Mouse (Mus musculus) embryonic facial prominence, embryonic 14.5 days (tissue): ENCODE data around the gene Tbrg4. TPM values are rescaled to one million over a fixed set of nuclear protein-coding genes. Genes with fewer than 3 reads are reported as not detected.
A peak's percentile ranks its signal among the peaks of the same experiment; 100 is the strongest.

Experiments
- ATAC-seq: fragments of 200-750 bp; cut with Nextera tagmentation; 2 replicates; pipeline ENCODE4 v1.8.0; 2017; ENCODE audit warnings: low read depth, moderate number of reproducible peaks, moderate TSS enrichment
- DNase-seq: peaks from one replicate; pipeline ENCODE4 v3.0.0-alpha.2; 2015; ENCODE audit warnings: low spot score
- H3K27ac ChIP-seq: fragments of 300-500 bp; sonication (generic); replicated peaks from 2 replicates; pipeline ENCODE4 v1.5.1; 2014; ENCODE audit warnings: low read depth, mild to moderate bottlenecking, low read length, moderate library complexity
- H3K27me3 ChIP-seq: fragments of 300-500 bp; sonication (generic); replicated peaks from 2 replicates; pipeline ENCODE4 v1.6.1; 2014; ENCODE audit warnings: low read length; ENCODE audit not compliant: control insufficient read depth, insufficient read depth
- H3K36me3 ChIP-seq: fragments of 300-500 bp; sonication (generic); 2 replicates; pipeline ENCODE4 v1.6.1; 2014; ENCODE audit warnings: low read length, mixed read lengths; ENCODE audit not compliant: control insufficient read depth, insufficient read depth
- H3K4me1 ChIP-seq: fragments of 300-500 bp; sonication (generic); 2 replicates; pipeline ENCODE4 v1.6.1; 2014; ENCODE audit warnings: antibody characterized with exemption, low read length; ENCODE audit not compliant: control insufficient read depth, insufficient read depth
- H3K4me2 ChIP-seq: fragments of 300-500 bp; sonication (generic); 2 replicates; pipeline ENCODE4 v1.6.1; 2014; ENCODE audit warnings: low read depth, mild to moderate bottlenecking, low read length, moderate library complexity, mixed read lengths
- H3K4me3 ChIP-seq: fragments of 300-500 bp; sonication (generic); 2 replicates; pipeline ENCODE4 v1.5.1; 2014; ENCODE audit warnings: low read depth, mild to moderate bottlenecking, low read length
- H3K9ac ChIP-seq: fragments of 300-500 bp; sonication (generic); 2 replicates; pipeline ENCODE4 v1.6.1; 2014; ENCODE audit warnings: low read depth, mild to moderate bottlenecking, low read length, moderate library complexity, mixed read lengths
- H3K9me3 ChIP-seq: fragments of 300-500 bp; sonication (generic); 2 replicates; pipeline ENCODE4 v1.6.1; 2016; ENCODE audit warnings: low read length; ENCODE audit not compliant: control insufficient read depth
- WGBS: fragments of 180-500 bp; shearing (Covaris S2); extraction: QIAGEN DNeasy Blood & Tissue Kit; methylation state at CpG from one replicate; pipeline ENCODE4 v1.1.7; 2014; 5-methylcytosine and 5-hydroxymethylcytosine counted together
- polyA plus RNA-seq: library from polyadenylated mRNA; unstranded; fragments of >200 nt; fragmentation: Nextera tagmentation; extraction: Ambion mirVana; gene quantifications from 2 replicates; pipeline ENCODE4 v1.2.1, GENCODE M21; 2014

The Tbrg4 gene
- polyA plus RNA-seq, 1 experiment from 2014 or later: 33.7 TPM

GRCm38 (mm10) chr11:6579361-6579760 is 46.5 kb downstream of the Tbrg4 start:
- WGBS: 86% methylated on average over 7 of the region's 7 CpGs
- no peak for ATAC-seq
- H3K4me3 ChIP-seq: no peak overlapping the region
- DNase-seq: no peak
- H3K9me3 ChIP-seq: no peaks in the 10 kb centered on the region
- peaks cover 14% of the 10 kb centered on the region for H3K36me3 ChIP-seq
- H3K27ac ChIP-seq: no peak overlapping the region
- H3K4me1 ChIP-seq: no peaks in the 10 kb centered on the region
- no peak overlapping the region for H3K9ac ChIP-seq
- no peak overlapping the region for H3K4me2 ChIP-seq
- H3K27me3 ChIP-seq: no peaks in the 10 kb centered on the region

GRCm38 (mm10) chr11:6576151-6576550 is 49.7 kb downstream of the Tbrg4 start:
- H3K27ac ChIP-seq: no peak overlapping the region
- no peak overlapping the region for H3K4me3 ChIP-seq
- DNase-seq (no peak), ATAC-seq (no peak)
- peaks cover 40% of the 10 kb centered on the region for H3K36me3 ChIP-seq
- no peaks in the 10 kb centered on the region for H3K9me3 ChIP-seq
- 87% methylated on average over 3 of the region's 3 CpGs for WGBS
- no peaks in the 10 kb centered on the region for H3K4me1 ChIP-seq
- H3K9ac ChIP-seq: no peak overlapping the region
- no peak overlapping the region for H3K4me2 ChIP-seq
- no peaks in the 10 kb centered on the region for H3K27me3 ChIP-seq

GRCm38 (mm10) chr11:6569410-6569777 is 56.5 kb downstream of the Tbrg4 start:
- Histone ChIP-seq H3K4me1 (0 out of 2 replicates have a peak, but pooled peaks cover 4% of the 10 kb centered on the region), H3K27ac (no peak overlapping the region), H3K4me2 (no peak overlapping the region), H3K36me3 (peaks cover 29% of the 10 kb centered on the region; the same call in 1 of the 2 replicates), H3K9me3 (no peaks in the 10 kb centered on the region), H3K9ac (no peak overlapping the region), H3K4me3 (no peak overlapping the region), H3K27me3 (no peaks in the 10 kb centered on the region)
- WGBS: 54% methylated on average over 3 of the region's 3 CpGs
- ATAC-seq (no peak), DNase-seq (no peak)

- Histone ChIP-seq H3K27me3 (no peaks in the 10 kb centered on the region), H3K36me3 (peaks cover 27% of the 10 kb centered on the region; the same call in 1 of the 2 replicates), H3K4me2 (no peak overlapping the region), H3K4me3 (no peak overlapping the region), H3K27ac (no peak overlapping the region), H3K4me1 (0 out of 2 replicates have a peak, but pooled peaks cover 4% of the 10 kb centered on the region), H3K9me3 (no peaks in the 10 kb centered on the region), H3K9ac (no peak overlapping the region)
- DNase-seq (peak; percentile 21), ATAC-seq (no peak; the same call in 1 of the 2 replicates)
- WGBS: 58% methylated on average over 11 of the region's 11 CpGs
Observed at GRCm38 (mm10) chr11:6568584-6569409, 57.1 kb downstream of the Tbrg4 start.

GRCm38 (mm10) chr11:6567951-6568350 is 57.9 kb downstream of the Tbrg4 start:
- 86% methylated on average over 8 of the region's 8 CpGs for WGBS
- Histone ChIP-seq H3K9me3 (no peaks in the 10 kb centered on the region), H3K4me3 (no peak overlapping the region), H3K36me3 (peaks cover 23% of the 10 kb centered on the region), H3K9ac (no peak overlapping the region), H3K27me3 (no peaks in the 10 kb centered on the region), H3K27ac (no peak overlapping the region), H3K4me1 (0 out of 2 replicates have a peak, but pooled peaks cover 4% of the 10 kb centered on the region), H3K4me2 (no peak overlapping the region)
- ATAC-seq (no peak), DNase-seq (no peak)

GRCm38 (mm10) chr11:6566496-6566895 is 59.4 kb downstream of the Tbrg4 start:
- ATAC-seq (no peak), DNase-seq (no peak)
- Histone ChIP-seq H3K4me3 (no peak overlapping the region), H3K4me2 (no peak overlapping the region), H3K27ac (no peak overlapping the region), H3K9ac (no peak overlapping the region), H3K9me3 (no peaks in the 10 kb centered on the region), H3K27me3 (no peaks in the 10 kb centered on the region), H3K36me3 (peaks cover 9% of the 10 kb centered on the region), H3K4me1 (0 out of 2 replicates have a peak, but pooled peaks cover 5% of the 10 kb centered on the region)
- WGBS: 81% methylated on average over 4 of the region's 4 CpGs

Other genes with a start within 250 kb of the Tbrg4 start
- gene Zmiz2, start 237.0 kb downstream of the Tbrg4 start, polyA plus RNA-seq: 11.2 and 12.4 TPM in 2 replicates
- 4,672 and 4,857 TPM in 2 replicates for gene Ppia, start 210.6 kb downstream of the Tbrg4 start, polyA plus RNA-seq
- 428 and 463 TPM in 2 replicates for gene H2afv, start 181.6 kb downstream of the Tbrg4 start, polyA plus RNA-seq
- gene Purb, start 150.2 kb downstream of the Tbrg4 start, polyA plus RNA-seq: 28.8 and 29.2 TPM in 2 replicates
- gene Myo1g, start 105.1 kb downstream of the Tbrg4 start, polyA plus RNA-seq: 2.1 and 2.4 TPM in 2 replicates
- gene Ccm2, start 79.2 kb downstream of the Tbrg4 start, polyA plus RNA-seq: 93.5 and 93.7 TPM in 2 replicates
- 7.0 and 8.5 TPM in 2 replicates for gene Nacad, start 20.0 kb downstream of the Tbrg4 start, polyA plus RNA-seq
- not detected in 2 replicates for gene Wap, start 12.6 kb upstream of the Tbrg4 start, polyA plus RNA-seq
- 12.2 and 15.1 TPM in 2 replicates for gene Ramp3, start 32.5 kb upstream of the Tbrg4 start, polyA plus RNA-seq
- not detected in 2 replicates for gene Gm11983, start 211.6 kb upstream of the Tbrg4 start, polyA plus RNA-seq